ENCODE assay signal across 8 mouse cellular contexts in genomic region chr15:84714730-84715129, GRCm38 (mm10). TPM values are rescaled to one million over a fixed set of nuclear protein-coding genes. Genes with fewer than 3 reads are reported as not detected.
A peak's percentile ranks its signal among the peaks of the same experiment; 100 is the strongest.
DNase-seq lines count a peak whose midpoint lies in the region; ATAC-seq lines count a peak whose summit lies in the region.

No protein-coding gene starts in this region.

- peak; percentile 81 for ATAC-seq in lung, embryonic 15.5 days (ENCODE audit: borderline replicate concordance, extremely low read depth, low FRiP score, low TSS enrichment)

- DNase-seq in spleen, adult 18-20 months: peak; percentile 43 to 49
- no peak for DNase-seq in spleen, adult 12 weeks (ENCODE audit: low spot score)
- DNase-seq in embryo, embryonic 9.5 days (ENCODE audit: extremely low spot score): peak; percentile 80
- peak; percentile 91 to 96 for DNase-seq in heart, adult 9 months (ENCODE audit: low spot score in 2 of 2)
- peak; percentile 76 to 80 for DNase-seq in kidney, adult 8-10 months
- DNase-seq in ovary, postnatal 36 days (ENCODE audit: low spot score): peak; percentile 77
- DNase-seq in cerebellum, adult 18-20 months: no peak

- H3K9ac ChIP-seq in lung, embryonic 15.5 days: peak overlapping the region; percentile 30

- peak overlapping the region; percentile 53 for H3K4me2 ChIP-seq in lung, embryonic 15.5 days

- no peaks in the 10 kb centered on the region for H3K36me3 ChIP-seq in lung, embryonic 15.5 days

- peak overlapping the region; percentile 22 for H3K4me3 ChIP-seq in lung, embryonic 15.5 days

- no peaks in the 10 kb centered on the region for H3K9me3 ChIP-seq in lung, embryonic 15.5 days

- H3K27me3 ChIP-seq in lung, embryonic 15.5 days: no peaks in the 10 kb centered on the region

- peaks cover 32% of the 10 kb centered on the region for H3K4me1 ChIP-seq in lung, embryonic 15.5 days

- WGBS in lung, embryonic 15.5 days: under 1% methylated on average over 17 of the region's 17 CpGs

- H3K27ac ChIP-seq in lung, embryonic 15.5 days: peak overlapping the region; percentile 88

RNA-seq across cellular contexts. Expression of gene Arhgap8, which starts 5.1 kb away (rescaled TPM):
- polyA plus RNA-seq in lung, embryonic 15.5 days (2015; fragmentation: Nextera tagmentation; extraction: Ambion mirVana): 21.1 and 25.5 TPM in 2 replicates

RNA-seq across cellular contexts. Expression of gene Prr5, which starts 45.3 kb away (rescaled TPM):
- polyA plus RNA-seq in lung, embryonic 15.5 days (2015; fragmentation: Nextera tagmentation; extraction: Ambion mirVana): 22.1 and 23.7 TPM in 2 replicates

Comparison
In these comparisons a context has a peak if more than half of its experiments do, and no peak if none do; other contexts are left out.
1. DNase-seq: peak in spleen, adult 18-20 months (2 of 2), embryo, embryonic 9.5 days (single experiment), heart, adult 9 months (2 of 2), kidney, adult 8-10 months (2 of 2) and ovary, postnatal 36 days (single experiment); none in spleen, adult 12 weeks (single experiment) and cerebellum, adult 18-20 months (0 of 2).